Mouse (Mus musculus) thymus, postnatal 4 days (tissue): ENCODE results near the gene Pdhx.
A peak's percentile ranks its signal among the peaks of the same experiment; 100 is the strongest.

Experiments used
- DNase-seq: peaks from one replicate; pipeline ENCODE4 v3.0.0; 2021

Gene Pdhx

GRCm38 (mm10) chr2:103058266-103058665, 15.0 kb downstream of the Pdhx start:
- DNase-seq = no peak

- no peak for DNase-seq
Observed at GRCm38 (mm10) chr2:103055820-103056219, 17.5 kb downstream of the Pdhx start.

- no peak for DNase-seq
Observed at GRCm38 (mm10) chr2:103051937-103052893, 21.1 kb downstream of the Pdhx start.

GRCm38 (mm10) chr2:103045286-103045685, 28.0 kb downstream of the Pdhx start:
- DNase-seq = no peak

GRCm38 (mm10) chr2:103040896-103041295, 32.4 kb downstream of the Pdhx start:
- DNase-seq = no peak

- no peak for DNase-seq
Observed at GRCm38 (mm10) chr2:103037831-103038230, 35.5 kb downstream of the Pdhx start.

GRCm38 (mm10) chr2:103022728-103023127, 50.6 kb downstream of the Pdhx start:
- DNase-seq = no peak

GRCm38 (mm10) chr2:103020191-103020987, 52.9 kb downstream of the Pdhx start:
- no peak for DNase-seq

- no peak for DNase-seq
Observed at GRCm38 (mm10) chr2:103018817-103019494, 54.4 kb downstream of the Pdhx start.

- DNase-seq = no peak
Observed at GRCm38 (mm10) chr2:103017391-103017824, 55.9 kb downstream of the Pdhx start.

GRCm38 (mm10) chr2:103016089-103016488, 57.2 kb downstream of the Pdhx start:
- DNase-seq = no peak

GRCm38 (mm10) chr2:103012782-103013575, 60.3 kb downstream of the Pdhx start:
- no peak for DNase-seq

- DNase-seq = no peak
Observed at GRCm38 (mm10) chr2:103008221-103008620, 65.1 kb downstream of the Pdhx start.

- DNase-seq = peak; percentile 18
Observed at GRCm38 (mm10) chr2:103004599-103004998, 68.7 kb downstream of the Pdhx start.

GRCm38 (mm10) chr2:102999153-102999575, 74.1 kb downstream of the Pdhx start:
- no peak for DNase-seq

GRCm38 (mm10) chr2:102998356-102998755, 75.0 kb downstream of the Pdhx start:
- no peak for DNase-seq

- no peak for DNase-seq
Observed at GRCm38 (mm10) chr2:102997874-102998273, 75.4 kb downstream of the Pdhx start.

GRCm38 (mm10) chr2:102993841-102994607, 79.3 kb downstream of the Pdhx start:
- no peak for DNase-seq

GRCm38 (mm10) chr2:102992405-102992804, 80.9 kb downstream of the Pdhx start:
- DNase-seq = no peak

- DNase-seq = no peak
Observed at GRCm38 (mm10) chr2:102990301-102990702, 83.0 kb downstream of the Pdhx start.

GRCm38 (mm10) chr2:102989446-102989845, 83.9 kb downstream of the Pdhx start:
- no peak for DNase-seq

- DNase-seq = no peak
Observed at GRCm38 (mm10) chr2:102987708-102988010, 85.7 kb downstream of the Pdhx start.
